Mouse (Mus musculus) left cerebral cortex, postnatal 10 days (tissue): ENCODE results near the gene Vps53. TPM values are rescaled to one million over a fixed set of nuclear protein-coding genes. Genes with fewer than 3 reads are reported as not detected.

Experiments used
- DNase-seq, 2 experiments: peaks; one replicate each; pipeline ENCODE4 v3.0.0; 2021 to 2022; ENCODE audit warnings: low spot score in 2 of 2, mixed read lengths in 1 of 2; ENCODE audit errors: extremely low spot score in 1 of 2
- intact Hi-C: fragments of 180-260 bp; cut with DNase I; formaldehyde crosslinking; loops from one replicate; pipeline ENCODE4 v1.15.1; 2025
- total RNA-seq, 2 experiments: library from RNA; stranded (reverse); gene quantifications; 2 replicates each; pipeline ENCODE4 v1.2.3; 2021

Vps53 gene
- total RNA-seq, 2 experiments from 2014 or later, result 74.5 to 82.5 TPM

DNA sequence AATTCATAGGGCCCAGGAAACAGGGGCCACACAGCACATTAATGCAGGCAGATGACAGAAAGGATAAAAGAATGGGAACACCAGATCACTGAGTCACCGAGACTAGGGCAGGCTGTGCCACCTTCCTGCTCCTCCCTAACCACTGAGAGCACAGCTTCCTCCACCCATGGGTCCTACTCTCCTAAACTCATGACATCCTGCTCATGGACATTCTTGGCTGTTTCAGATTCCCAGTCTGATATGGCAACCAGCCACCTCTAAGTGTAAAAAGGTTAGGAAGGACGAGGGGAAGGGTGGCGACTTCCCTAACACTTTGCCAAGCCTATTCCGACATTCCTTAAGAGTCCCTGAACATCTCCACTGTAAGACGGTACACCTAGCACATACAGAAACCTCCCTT lies 48.6 kb downstream of the Vps53 start:
- DNase-seq, result peak in 1 of 2 experiments; percentile 40
- intact Hi-C loops, result no loop called here

DNA sequence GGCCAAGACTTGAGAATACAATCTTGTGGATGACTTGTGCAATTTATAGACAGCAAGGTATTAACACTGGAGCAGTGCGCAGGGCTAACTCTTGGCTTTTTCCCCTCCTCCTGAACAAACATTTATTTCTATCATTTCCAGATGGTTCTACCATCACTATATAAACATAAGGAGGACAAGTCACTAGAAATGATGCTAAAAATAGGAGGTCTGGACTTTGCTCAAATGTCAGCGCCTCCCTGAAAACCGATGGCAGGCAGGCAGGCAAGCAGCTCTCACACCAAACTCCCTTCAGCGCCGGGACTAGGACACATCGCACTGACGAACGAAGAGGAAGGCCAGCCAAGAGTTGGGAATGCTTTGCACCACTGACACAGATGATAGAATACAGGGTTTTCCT lies 54.1 kb downstream of the Vps53 start:
- no peak for DNase-seq
- intact Hi-C loops, result no loop called here

GRCm38 (mm10) chr11:76123517-76123916 lies 55.9 kb downstream of the Vps53 start:
- intact Hi-C loops, result no loop called here
- no peak for DNase-seq

- intact Hi-C loops, result no loop called here
- DNase-seq, result no peak
These were observed 56.9 kb downstream of the Vps53 start for GRCm38 (mm10) chr11:76122571-76122970.

- intact Hi-C loops, result no loop called here
- no peak for DNase-seq
These were observed 58.4 kb downstream of the Vps53 start for GRCm38 (mm10) chr11:76121086-76121485.

GRCm38 (mm10) chr11:76120407-76120901 lies 59.0 kb downstream of the Vps53 start:
- intact Hi-C loops, result no loop called here
- no peak for DNase-seq

DNA sequence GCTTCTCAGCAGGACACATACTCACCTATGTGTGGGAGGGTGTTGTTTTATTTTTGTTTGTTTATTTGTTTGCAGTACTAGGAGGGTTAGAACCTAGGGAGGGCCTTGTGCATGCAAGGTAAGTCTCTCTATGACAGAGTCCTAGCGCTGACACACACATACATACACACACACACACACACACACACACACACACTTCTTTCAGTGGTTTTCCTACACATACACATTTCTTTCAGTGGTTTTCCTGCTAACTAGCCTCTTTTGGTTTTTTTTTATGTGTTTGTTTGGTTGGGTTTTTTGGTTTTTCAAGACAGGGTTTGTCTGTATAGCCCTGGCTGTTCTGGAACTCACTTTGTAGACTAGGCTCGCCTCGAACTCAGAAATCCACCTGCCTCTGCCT lies 69.0 kb downstream of the Vps53 start:
- no peak for DNase-seq
- intact Hi-C loops, result no loop called here

DNA sequence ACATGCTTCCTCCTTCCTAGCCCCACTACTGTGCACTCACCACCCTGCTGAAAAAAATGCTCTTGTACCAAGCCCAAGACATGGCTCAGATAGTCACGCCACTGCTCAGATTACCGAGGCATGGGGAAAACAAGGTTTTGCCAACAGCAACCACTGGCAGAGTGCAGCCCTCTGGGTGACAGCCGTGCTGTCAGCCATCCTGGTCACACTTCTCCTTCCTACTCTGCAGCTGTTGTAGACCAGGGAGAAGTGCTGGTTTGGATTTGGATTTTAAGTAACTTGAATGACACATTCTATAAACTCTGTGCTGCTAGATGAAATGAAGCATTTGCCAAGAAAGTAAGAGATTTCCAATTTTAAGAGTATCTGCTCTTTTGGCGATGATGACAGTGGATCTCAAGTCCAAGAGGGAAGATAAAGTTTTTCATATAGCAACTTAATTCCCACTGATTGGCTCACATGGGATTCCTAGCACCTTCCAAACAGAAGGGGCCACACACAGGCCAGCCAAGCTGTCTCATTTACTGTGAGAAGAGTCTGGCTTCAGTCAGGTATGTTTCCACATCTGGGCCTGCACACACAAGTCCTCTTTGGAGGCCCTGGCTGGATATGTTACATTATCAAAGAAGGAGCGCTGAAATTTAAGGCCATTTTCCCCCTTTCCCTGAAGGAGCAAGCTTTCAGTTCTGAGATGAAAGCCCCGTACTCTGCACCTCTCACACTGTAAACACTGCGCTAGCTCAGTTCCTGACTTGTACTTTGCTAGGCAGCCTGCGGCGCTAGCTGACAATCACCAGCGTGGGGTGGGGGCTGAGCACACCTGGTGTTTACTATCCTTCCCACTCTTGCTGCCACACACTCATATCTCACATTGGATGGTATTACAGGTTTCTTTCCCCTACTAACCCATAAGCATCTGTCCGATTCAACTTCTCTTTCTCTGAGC lies 72.6 kb downstream of the Vps53 start:
- DNase-seq, result no peak
- intact Hi-C loops, result no loop called here

DNA sequence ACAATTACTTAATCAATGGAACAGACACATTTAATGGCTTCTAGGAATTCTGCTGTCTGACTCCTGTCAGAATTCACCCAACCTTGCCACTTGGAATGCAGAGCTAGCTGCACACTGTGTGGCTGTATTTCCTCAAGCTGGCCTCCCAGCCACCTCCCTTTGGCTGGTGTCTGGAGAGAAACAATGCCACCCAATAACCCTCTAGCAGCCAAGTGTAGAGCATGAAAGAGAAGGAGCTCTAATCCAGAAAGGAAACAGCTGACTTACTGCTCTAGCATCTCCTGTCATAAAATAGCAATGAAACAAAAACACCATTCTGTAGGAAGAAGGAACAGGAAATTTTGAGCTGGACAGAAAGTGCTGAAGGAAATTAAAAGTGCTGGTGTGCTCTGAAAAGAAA lies 78.3 kb downstream of the Vps53 start:
- no peak for DNase-seq
- intact Hi-C loops, result no loop called here

- intact Hi-C loops, result no loop called here
- no peak for DNase-seq
These were observed 80.1 kb downstream of the Vps53 start for GRCm38 (mm10) chr11:76099193-76099975.

DNA sequence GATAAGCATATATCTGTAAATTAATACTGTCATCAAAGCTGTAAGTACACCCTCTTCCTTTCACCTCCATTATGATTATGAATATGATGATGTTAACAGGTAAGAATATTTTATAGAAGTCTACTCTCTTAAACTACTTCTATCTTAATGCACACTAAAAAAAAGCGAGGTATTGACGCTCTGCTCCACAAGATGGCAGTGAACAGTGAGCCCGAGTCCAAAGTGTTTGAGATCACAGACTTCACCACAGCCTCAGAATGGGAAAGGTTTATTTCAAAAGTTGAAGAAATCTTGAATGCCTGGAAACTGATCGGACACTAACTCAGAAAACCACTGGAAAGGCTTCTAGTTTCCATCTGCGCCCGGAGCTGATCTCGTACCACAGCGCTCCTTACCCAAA lies 85.8 kb downstream of the Vps53 start:
- DNase-seq, result no peak
- intact Hi-C loops, result no loop called here

- intact Hi-C loops, result no loop called here
- DNase-seq, result no peak
These were observed 89.7 kb downstream of the Vps53 start for GRCm38 (mm10) chr11:76089776-76090175.

DNA sequence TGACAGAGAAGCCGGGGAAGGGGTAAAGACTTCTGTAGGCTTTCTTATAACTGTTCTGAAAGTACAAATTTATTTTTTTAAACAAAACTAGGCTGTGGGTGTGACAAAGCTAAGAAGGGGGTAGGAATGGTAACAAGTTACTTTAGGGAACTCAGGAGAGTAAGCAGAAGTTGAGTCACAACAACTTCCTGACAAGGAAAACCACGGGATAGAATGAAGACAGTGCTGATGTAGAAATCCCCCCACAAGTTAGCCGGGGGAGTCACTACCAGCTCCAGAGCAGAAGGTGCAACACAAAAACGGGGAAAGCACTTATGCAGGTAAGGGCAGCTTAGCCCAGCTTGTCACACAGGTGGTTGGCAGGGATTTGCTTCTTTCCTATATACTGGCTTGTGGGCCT lies 90.9 kb downstream of the Vps53 start:
- no peak for DNase-seq
- intact Hi-C loops, result no loop called here

GRCm38 (mm10) chr11:76085898-76086591 lies 93.4 kb downstream of the Vps53 start:
- DNase-seq, result peak in 1 of 2 experiments; percentile 46
- intact Hi-C loops, result no loop called here

DNA sequence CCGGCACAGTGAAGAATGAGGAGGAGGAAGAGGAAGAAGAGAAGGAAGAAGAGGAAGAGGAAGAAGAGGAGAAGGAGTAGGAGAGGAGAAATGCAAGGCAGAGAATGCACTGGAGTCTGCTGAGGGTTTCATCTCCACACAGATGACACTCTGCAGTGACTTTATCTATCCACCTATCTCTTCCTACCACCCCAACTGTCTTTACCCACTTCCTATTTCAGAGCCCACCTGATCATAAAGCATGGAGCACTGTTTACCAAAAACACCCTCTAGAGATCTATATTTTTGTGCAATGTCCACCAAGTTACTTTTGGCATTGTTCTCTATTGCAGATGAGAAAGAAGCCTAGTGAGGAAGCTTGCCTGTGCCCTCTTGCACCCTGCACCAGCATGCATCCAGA lies 94.5 kb downstream of the Vps53 start:
- intact Hi-C loops, result no loop called here

DNA sequence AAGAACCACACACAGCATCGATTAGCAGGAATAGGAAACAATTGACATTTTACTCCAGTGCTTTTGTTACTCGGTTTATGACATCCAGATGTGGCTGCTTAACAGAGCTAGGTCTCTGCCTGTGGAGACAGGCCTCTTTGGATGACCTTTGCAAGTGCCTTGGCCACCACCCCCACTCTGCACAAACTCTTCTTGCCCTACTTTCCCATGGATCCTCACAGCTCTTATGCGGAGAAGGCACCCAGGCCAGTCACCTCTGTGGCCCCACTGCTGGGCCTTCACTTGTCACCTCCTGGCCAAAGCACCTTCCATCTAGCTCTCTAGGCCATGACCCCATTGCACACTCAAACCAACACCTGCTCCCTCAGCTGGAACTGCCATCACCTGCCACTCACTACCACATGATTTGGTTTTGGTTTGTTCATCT lies 95.5 kb downstream of the Vps53 start:
- intact Hi-C loops, result no loop called here

More for the DNA sequence above, 94.5 kb downstream of the Vps53 start:
- DNase-seq, result no peak

GRCm38 (mm10) chr11:76081048-76081640 lies 98.3 kb downstream of the Vps53 start:
- intact Hi-C loops, result no loop called here
- DNase-seq, result peak in 1 of 2 experiments; percentile 72

More for the DNA sequence above, 95.5 kb downstream of the Vps53 start:
- DNase-seq, result no peak

GRCm38 (mm10) chr11:76080293-76080692 lies 99.2 kb downstream of the Vps53 start:
- DNase-seq, result peak in 1 of 2 experiments; percentile 47
- intact Hi-C loops, result no loop called here

DNA sequence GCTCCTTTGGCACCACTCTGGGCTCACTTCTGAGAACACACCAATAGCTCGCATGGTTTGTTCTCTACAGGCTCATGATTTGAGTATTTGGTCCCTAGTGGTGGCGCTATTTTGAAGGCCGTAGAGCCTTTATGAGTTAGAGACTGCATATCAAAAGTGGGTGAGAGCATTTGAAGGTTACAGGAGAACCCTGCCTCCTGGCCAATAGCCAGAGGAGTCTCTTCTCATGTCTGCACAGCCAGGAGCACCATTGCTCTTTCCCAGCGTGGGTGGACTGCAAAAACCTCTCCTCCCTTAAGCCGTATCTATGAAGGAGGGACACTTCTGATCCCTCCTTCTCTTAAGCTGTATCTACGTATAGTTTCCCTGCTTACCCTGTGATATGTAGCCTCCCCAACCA lies 102.1 kb downstream of the Vps53 start:
- intact Hi-C loops, result no loop called here

More for the DNA sequence above, 102.1 kb downstream of the Vps53 start:
- no peak for DNase-seq
